In the genomic region with DNA sequence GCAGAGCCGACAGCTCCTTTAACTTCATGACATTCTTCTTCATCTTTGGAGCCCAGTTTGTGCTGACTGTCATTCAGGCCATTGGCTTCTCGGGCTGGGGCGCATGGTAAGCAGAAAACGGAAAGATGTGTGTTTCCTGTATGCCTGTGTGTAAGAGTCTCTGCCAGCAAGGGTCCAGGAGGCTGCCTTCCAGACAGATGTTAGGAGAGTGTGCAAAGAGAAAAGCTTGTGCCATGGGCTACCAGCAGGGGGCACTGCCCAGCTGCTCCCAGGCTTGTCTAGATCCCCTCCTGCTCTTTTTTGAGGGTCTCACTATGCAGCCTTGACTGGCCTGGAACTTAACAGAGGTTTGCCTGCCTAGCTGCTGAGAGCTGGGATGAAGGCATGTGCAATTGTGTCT, we compare ENCODE assay signal across 9 mouse cellular contexts. TPM values are rescaled to one million over a fixed set of nuclear protein-coding genes. Genes with fewer than 3 reads are reported as not detected.
DNase-seq lines count a peak whose midpoint lies in the region; ATAC-seq and TF ChIP-seq lines count a peak whose summit lies in the region.
"Had no signal": no experiment of that assay in that cellular context is flagged by ENCODE, and none has a peak within 500 bp of the region (broad histone marks: within the 10 kb centered on the region; RNA-seq: fewer than 3 reads in every experiment).

No protein-coding gene starts in this region.

- H3K9ac ChIP-seq in hindbrain, embryonic 11.5 days (ENCODE audit: low read depth, low read length), result no peak overlapping the region
- H3K9ac ChIP-seq in hindbrain, embryonic 12.5 days, result no peak overlapping the region
- no peak overlapping the region for H3K9ac ChIP-seq in hindbrain, postnatal 0 days (replicated peaks; ENCODE audit: low read length)
- H3K9ac ChIP-seq: limb, embryonic 15.5 days had no signal

- no peak overlapping the region for H3K4me3 ChIP-seq in hindbrain, embryonic 11.5 days (ENCODE audit: low read depth, low read length)
- H3K4me3 ChIP-seq in hindbrain, embryonic 12.5 days, result no peak overlapping the region
- H3K4me3 ChIP-seq in cerebellum, adult 2 months (replicated peaks; ENCODE audit: insufficient read depth, low read depth, low read length), result no peak overlapping the region
- H3K4me3 ChIP-seq in hindbrain, postnatal 0 days (ENCODE audit: low read length), result no peak overlapping the region
- H3K4me3 ChIP-seq: limb, embryonic 15.5 days had no signal

- H3K27ac ChIP-seq in hindbrain, embryonic 11.5 days (ENCODE audit: low read depth, low read length), result no peak overlapping the region
- no peak overlapping the region for H3K27ac ChIP-seq in hindbrain, embryonic 12.5 days
- peak overlapping the region; percentile 91 for H3K27ac ChIP-seq in cerebellum, adult 2 months (ENCODE audit: insufficient read depth, low read length)
- no peak overlapping the region for H3K27ac ChIP-seq in hindbrain, postnatal 0 days
- H3K27ac ChIP-seq: limb, embryonic 15.5 days had no signal

- no peak overlapping the region for H3K4me2 ChIP-seq in hindbrain, embryonic 11.5 days (replicated peaks; ENCODE audit: low read depth, low read length)
- no peak overlapping the region for H3K4me2 ChIP-seq in hindbrain, embryonic 12.5 days (replicated peaks)
- H3K4me2 ChIP-seq in hindbrain, postnatal 0 days (ENCODE audit: low read depth, low read length), result no peak overlapping the region
- H3K4me2 ChIP-seq: limb, embryonic 15.5 days had no signal

- peak; percentile 63 for TF ChIP-seq CTCF in cerebellum, adult 2 months (IDR thresholded peaks at IDR 0.05; ENCODE audit: borderline replicate concordance, insufficient read depth, low read depth, low read length)
- TF ChIP-seq CTCF in hindbrain, postnatal 0 days (IDR thresholded peaks at IDR 0.05; ENCODE audit: low read depth), result peak; percentile 81

- H3K9me3 ChIP-seq in hindbrain, embryonic 11.5 days (ENCODE audit: control insufficient read depth, low read length), result no peaks in the 10 kb centered on the region
- H3K9me3 ChIP-seq in hindbrain, embryonic 12.5 days (replicated peaks), result no peaks in the 10 kb centered on the region
- H3K9me3 ChIP-seq in hindbrain, postnatal 0 days (ENCODE audit: low read length), result no peaks in the 10 kb centered on the region
- H3K9me3 ChIP-seq: limb, embryonic 15.5 days had no signal

- peak; percentile 75 for DNase-seq in hindbrain, embryonic 11.5 days (ENCODE audit: low spot score)
- peak; percentile 57 to 71 for DNase-seq in CD8-positive naive resting alpha-beta T cell, adult 2 months (ENCODE audit: low read depth in 2 of 2, low spot score in 2 of 2)
- no peak for DNase-seq in cerebellum, adult 2 months
- DNase-seq in hindbrain, postnatal 0 days (ENCODE audit: low spot score), result peak; percentile 51
- DNase-seq in lung, postnatal 14 days, result peak; percentile 74
- DNase-seq in splenic B cell, adult 2 months (ENCODE audit: low read depth, low spot score), result peak; percentile 71
- no peak for DNase-seq in gastrocnemius, postnatal 4 days (ENCODE audit: low spot score in 2 of 2)

- WGBS in hindbrain, embryonic 11.5 days, result 82% methylated on average over 4 of the region's 4 CpGs
- WGBS in hindbrain, embryonic 12.5 days, result 86% methylated on average over 4 of the region's 4 CpGs
- WGBS in cerebellum, adult 2 months, result 61% methylated on average over 4 of the region's 4 CpGs
- WGBS in hindbrain, postnatal 0 days, result 81% methylated on average over 4 of the region's 4 CpGs

- no peaks in the 10 kb centered on the region for H3K4me1 ChIP-seq in hindbrain, embryonic 11.5 days (replicated peaks; ENCODE audit: control insufficient read depth, insufficient read depth, low read length)
- H3K4me1 ChIP-seq in hindbrain, embryonic 12.5 days, result no peaks in the 10 kb centered on the region
- H3K4me1 ChIP-seq in cerebellum, adult 2 months (ENCODE audit: control insufficient read depth, insufficient read depth, low read length), result peaks cover 45% of the 10 kb centered on the region
- H3K4me1 ChIP-seq in hindbrain, postnatal 0 days (ENCODE audit: insufficient read depth, low read length), result no peaks in the 10 kb centered on the region
- H3K4me1 ChIP-seq: limb, embryonic 15.5 days had no signal

- no peaks in the 10 kb centered on the region for H3K27me3 ChIP-seq in hindbrain, embryonic 11.5 days (ENCODE audit: control insufficient read depth, insufficient read depth, low read length)
- no peaks in the 10 kb centered on the region for H3K27me3 ChIP-seq in hindbrain, embryonic 12.5 days
- no peaks in the 10 kb centered on the region for H3K27me3 ChIP-seq in cerebellum, adult 2 months (ENCODE audit: control insufficient read depth, insufficient read depth, low read length)
- H3K27me3 ChIP-seq in hindbrain, postnatal 0 days (ENCODE audit: insufficient read depth, low read length), result no peaks in the 10 kb centered on the region
- H3K27me3 ChIP-seq in splenic B cell, adult 2 months (ENCODE audit: control insufficient read depth, insufficient read depth, low read length, poor library complexity, severe bottlenecking), result no peaks in the 10 kb centered on the region
- H3K27me3 ChIP-seq: limb, embryonic 15.5 days had no signal

- no peak for TF ChIP-seq POLR2A in cerebellum, adult 2 months (IDR thresholded peaks at IDR 0.05; ENCODE audit: borderline replicate concordance, insufficient read depth, low read length)

- no peak for ATAC-seq in hindbrain, embryonic 11.5 days (ENCODE audit: low FRiP score)
- no peak for ATAC-seq in hindbrain, embryonic 12.5 days (ENCODE audit: low FRiP score)
- ATAC-seq in hindbrain, postnatal 0 days, result no peak

- H3K36me3 ChIP-seq in hindbrain, embryonic 11.5 days (ENCODE audit: control insufficient read depth, insufficient read depth, low read length), result peaks cover 17% of the 10 kb centered on the region
- H3K36me3 ChIP-seq in hindbrain, embryonic 12.5 days, result peaks cover 76% of the 10 kb centered on the region
- peaks cover 47% of the 10 kb centered on the region for H3K36me3 ChIP-seq in hindbrain, postnatal 0 days (ENCODE audit: insufficient read depth, low read length)
- peaks cover 4% of the 10 kb centered on the region for H3K36me3 ChIP-seq in splenic B cell, adult 2 months (ENCODE audit: control insufficient read depth, insufficient read depth, low read length, poor library complexity, severe bottlenecking)

RNA-seq across cellular contexts. Expression of a gene that starts 5.2 kb away (rescaled TPM):
- 1.5 and 1.7 TPM in 2 replicates for polyA plus RNA-seq in hindbrain, embryonic 11.5 days (2014; fragmentation: Nextera tagmentation; extraction: Ambion mirVana)
- polyA plus RNA-seq in hindbrain, embryonic 12.5 days (2016; fragmentation: Nextera tagmentation; extraction: Ambion mirVana), result 5.2 and 5.3 TPM in 2 replicates
- polyA plus RNA-seq in cerebellum, adult 2 months (2012; rRNA removed), result 3.5 and 4.2 TPM in 2 replicates
- 0.54 and 2.2 TPM in 2 replicates for total RNA-seq in hindbrain, postnatal 0 days (2014; rRNA removed)
- polyA plus RNA-seq in hindbrain, postnatal 0 days (2015; fragmentation: Nextera tagmentation; extraction: Ambion mirVana), result 1.1 TPM in 2 replicates
- 1 to 10 TPM; 1.1 to 1.7 TPM for total RNA-seq in gastrocnemius, postnatal 4 days (2021)

RNA-seq across cellular contexts. Expression of a gene that starts 8.3 kb away (rescaled TPM):
- 5.8 and 7.4 TPM in 2 replicates for polyA plus RNA-seq in hindbrain, embryonic 11.5 days (2014; fragmentation: Nextera tagmentation; extraction: Ambion mirVana)
- polyA plus RNA-seq in hindbrain, embryonic 12.5 days (2016; fragmentation: Nextera tagmentation; extraction: Ambion mirVana), result 4.8 and 5.5 TPM in 2 replicates
- polyA plus RNA-seq in cerebellum, adult 2 months (2012; rRNA removed), result 7.0 and 7.5 TPM in 2 replicates
- total RNA-seq in hindbrain, postnatal 0 days (2014; rRNA removed), result 7.3 and 11.4 TPM in 2 replicates
- polyA plus RNA-seq in hindbrain, postnatal 0 days (2015; fragmentation: Nextera tagmentation; extraction: Ambion mirVana), result 3.6 and 4.0 TPM in 2 replicates
- 1 to 10 TPM; 3.0 to 3.2 TPM for total RNA-seq in gastrocnemius, postnatal 4 days (2021)

RNA-seq across cellular contexts. Expression of a gene that starts 8.4 kb away (rescaled TPM):
- 64.1 and 68.7 TPM in 2 replicates for polyA plus RNA-seq in hindbrain, embryonic 11.5 days (2014; fragmentation: Nextera tagmentation; extraction: Ambion mirVana)
- 60.3 and 69.4 TPM in 2 replicates for polyA plus RNA-seq in hindbrain, embryonic 12.5 days (2016; fragmentation: Nextera tagmentation; extraction: Ambion mirVana)
- 57.9 and 62.0 TPM in 2 replicates for polyA plus RNA-seq in cerebellum, adult 2 months (2012; rRNA removed)
- total RNA-seq in hindbrain, postnatal 0 days (2014; rRNA removed), result 39.5 and 43.2 TPM in 2 replicates
- 68.3 and 69.1 TPM in 2 replicates for polyA plus RNA-seq in hindbrain, postnatal 0 days (2015; fragmentation: Nextera tagmentation; extraction: Ambion mirVana)
- total RNA-seq in gastrocnemius, postnatal 4 days (2021), result 10 to 100 TPM; 27.4 to 27.9 TPM

RNA-seq across cellular contexts. Expression of a gene that starts 11.6 kb away (rescaled TPM):
- polyA plus RNA-seq in hindbrain, embryonic 11.5 days (2014; fragmentation: Nextera tagmentation; extraction: Ambion mirVana), result 71.1 and 85.6 TPM in 2 replicates
- 190 and 192 TPM in 2 replicates for polyA plus RNA-seq in hindbrain, embryonic 12.5 days (2016; fragmentation: Nextera tagmentation; extraction: Ambion mirVana)
- 208 and 218 TPM in 2 replicates for polyA plus RNA-seq in cerebellum, adult 2 months (2012; rRNA removed)
- 128 and 156 TPM in 2 replicates for total RNA-seq in hindbrain, postnatal 0 days (2014; rRNA removed)
- polyA plus RNA-seq in hindbrain, postnatal 0 days (2015; fragmentation: Nextera tagmentation; extraction: Ambion mirVana), result 94.3 and 95.5 TPM in 2 replicates
- total RNA-seq in gastrocnemius, postnatal 4 days (2021), result 100 to 1,000 TPM; 167 to 169 TPM

RNA-seq across cellular contexts. Expression of a gene that starts 20.9 kb away (rescaled TPM):
- polyA plus RNA-seq in hindbrain, embryonic 11.5 days (2014; fragmentation: Nextera tagmentation; extraction: Ambion mirVana), result 98.8 and 108 TPM in 2 replicates
- 112 and 118 TPM in 2 replicates for polyA plus RNA-seq in hindbrain, embryonic 12.5 days (2016; fragmentation: Nextera tagmentation; extraction: Ambion mirVana)
- polyA plus RNA-seq in cerebellum, adult 2 months (2012; rRNA removed), result 230 and 232 TPM in 2 replicates
- 389 and 721 TPM in 2 replicates for total RNA-seq in hindbrain, postnatal 0 days (2014; rRNA removed)
- 159 and 171 TPM in 2 replicates for polyA plus RNA-seq in hindbrain, postnatal 0 days (2015; fragmentation: Nextera tagmentation; extraction: Ambion mirVana)
- 10 to 100 TPM; 79.7 to 81.6 TPM for total RNA-seq in gastrocnemius, postnatal 4 days (2021)

Comparison
In these comparisons a context has a peak if more than half of its experiments do, and no peak if none do; other contexts are left out.
1. DNase-seq: peak in hindbrain, embryonic 11.5 days (single experiment), CD8-positive naive resting alpha-beta T cell, adult 2 months (2 of 2), hindbrain, postnatal 0 days (single experiment), lung, postnatal 14 days (single experiment) and splenic B cell, adult 2 months (single experiment); none in cerebellum, adult 2 months (0 of 2) and gastrocnemius, postnatal 4 days (0 of 2).